Mouse (Mus musculus) forebrain, embryonic 15.5 days (tissue): ENCODE results near the gene Pde4d. TPM values are rescaled to one million over a fixed set of nuclear protein-coding genes. Genes with fewer than 3 reads are reported as not detected.

Experiments used
- ATAC-seq: fragments of 200-750 bp; cut with Nextera tagmentation; replicated peaks from 2 replicates; pipeline ENCODE4 v1.8.0; 2017; ENCODE audit warnings: mild to moderate bottlenecking, moderate TSS enrichment, moderate library complexity
- H3K27ac ChIP-seq: fragments of 300-500 bp; sonication (generic); replicated peaks from 2 replicates; pipeline ENCODE4 v1.5.1; 2015; ENCODE audit warnings: mild to moderate bottlenecking, inconsistent platforms
- H3K27me3 ChIP-seq: fragments of 300-500 bp; sonication (generic); 2 replicates; pipeline ENCODE4 v1.6.1; 2015; ENCODE audit warnings: inconsistent platforms
- H3K36me3 ChIP-seq: fragments of 300-500 bp; sonication (generic); 2 replicates; pipeline ENCODE4 v1.6.1; 2015; ENCODE audit warnings: mild to moderate bottlenecking, inconsistent platforms
- H3K4me1 ChIP-seq: fragments of 300-500 bp; sonication (generic); 2 replicates; pipeline ENCODE4 v1.6.1; 2015; ENCODE audit warnings: inconsistent platforms
- H3K4me2 ChIP-seq: fragments of 300-500 bp; sonication (generic); replicated peaks from 2 replicates; pipeline ENCODE4 v1.6.1; 2015; ENCODE audit warnings: mild to moderate bottlenecking, inconsistent platforms
- H3K4me3 ChIP-seq: fragments of 300-500 bp; sonication (generic); 2 replicates; pipeline ENCODE4 v1.5.1; 2015; ENCODE audit warnings: mild to moderate bottlenecking, inconsistent platforms
- H3K9ac ChIP-seq: fragments of 300-500 bp; sonication (generic); replicated peaks from 2 replicates; pipeline ENCODE4 v1.6.1; 2015; ENCODE audit warnings: mild to moderate bottlenecking, inconsistent platforms
- H3K9me3 ChIP-seq: fragments of 300-500 bp; sonication (generic); 2 replicates; pipeline ENCODE4 v1.6.1; 2016; ENCODE audit warnings: inconsistent platforms
- WGBS: fragments of 180-500 bp; shearing (Covaris S2); methylation state at CpG from one replicate; pipeline ENCODE4 v1.1.7; 2015; ENCODE audit warnings: mixed read lengths; 5-methylcytosine and 5-hydroxymethylcytosine counted together
- polyA plus RNA-seq: library from polyadenylated mRNA; unstranded; fragments of >200 nt; fragmentation: Nextera tagmentation; extraction: Ambion mirVana; gene quantifications from 2 replicates; pipeline ENCODE4 v1.2.1, GENCODE M21; 2015

Pde4d gene
- polyA plus RNA-seq, 1 experiment from 2014 or later, result 16.3 TPM

DNA sequence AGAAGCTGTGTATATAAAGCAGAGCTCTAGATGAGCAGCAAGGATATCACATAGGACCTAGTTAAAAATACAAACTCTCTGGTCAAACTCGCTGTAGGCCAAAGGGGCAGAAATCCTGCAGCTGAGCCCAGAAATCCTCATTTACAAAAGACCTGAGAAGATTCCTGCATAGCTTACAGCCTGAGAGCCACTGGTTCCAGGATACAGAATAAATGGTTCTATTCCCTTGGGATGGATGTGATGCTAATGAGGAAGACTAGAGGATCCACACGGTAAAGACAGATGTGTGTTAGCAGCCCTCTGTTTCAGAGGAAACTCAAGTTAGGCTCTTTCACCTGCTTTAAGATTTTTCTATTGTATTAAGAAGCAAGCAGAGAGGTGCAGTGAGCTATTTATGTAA, 1041.1 kb downstream of the Pde4d start:
- no peak overlapping the region for H3K4me3 ChIP-seq
- H3K27me3 ChIP-seq, result no peaks in the 10 kb centered on the region
- H3K9me3 ChIP-seq, result no peaks in the 10 kb centered on the region
- peaks cover 24% of the 10 kb centered on the region for H3K4me1 ChIP-seq
- H3K36me3 ChIP-seq, result no peaks in the 10 kb centered on the region
- no peak for ATAC-seq
- no peak overlapping the region for H3K9ac ChIP-seq
- H3K4me2 ChIP-seq, result no peak overlapping the region
- H3K27ac ChIP-seq, result no peak overlapping the region
- 45% methylated on average over 2 of the region's 2 CpGs for WGBS

DNA sequence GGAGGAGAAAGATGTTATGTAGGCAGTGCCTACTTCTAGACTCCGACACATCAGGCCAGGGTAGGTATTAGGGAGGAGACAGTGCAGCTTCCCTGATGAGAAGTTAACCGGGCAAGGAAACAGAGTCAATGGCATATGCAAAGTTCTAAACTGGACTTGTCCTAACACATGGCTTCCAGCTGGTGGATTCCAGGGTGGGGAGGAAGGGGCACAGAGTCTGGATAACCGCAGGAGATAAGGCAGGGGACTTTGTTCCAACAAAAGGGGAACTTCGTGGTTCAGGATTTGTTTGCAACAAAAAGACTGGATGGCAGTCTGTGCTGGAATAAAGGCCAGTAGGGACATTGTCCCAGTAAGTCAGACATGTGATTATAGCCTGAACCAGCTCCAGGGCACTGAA, 1042.1 kb downstream of the Pde4d start:
- no peaks in the 10 kb centered on the region for H3K27me3 ChIP-seq
- WGBS, result 51% methylated on average over 4 of the region's 4 CpGs

DNA sequence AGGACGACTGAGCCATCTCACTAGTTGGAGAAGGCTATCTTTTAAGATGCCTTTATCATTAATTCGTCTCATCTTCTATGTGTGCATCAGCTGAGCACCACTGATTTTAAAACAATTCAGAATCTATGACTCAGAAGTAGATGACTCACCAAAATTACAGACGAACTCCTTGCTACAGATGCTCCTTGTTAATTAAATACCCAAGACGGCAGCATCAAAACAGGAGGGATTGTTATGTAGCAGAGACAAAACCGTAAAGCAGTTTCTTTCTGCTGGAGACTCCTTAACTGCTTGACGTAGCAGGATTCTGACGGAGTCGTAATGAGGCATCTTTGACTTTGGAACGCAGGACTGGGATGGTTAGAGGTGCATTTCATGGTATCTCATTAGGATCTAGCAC, 1050.6 kb downstream of the Pde4d start:
- Histone ChIP-seq H3K36me3 (no peaks in the 10 kb centered on the region), H3K4me2 (no peak overlapping the region), H3K27me3 (no peaks in the 10 kb centered on the region), H3K4me1 (no peaks in the 10 kb centered on the region), H3K27ac (no peak overlapping the region), H3K4me3 (no peak overlapping the region), H3K9me3 (no peaks in the 10 kb centered on the region), H3K9ac (no peak overlapping the region)
- ATAC-seq, result no peak
- WGBS, result 78% methylated on average over 9 of the region's 9 CpGs

More for the DNA sequence above, 1042.1 kb downstream of the Pde4d start:
- Histone ChIP-seq H3K27ac (no peak overlapping the region), H3K9me3 (no peaks in the 10 kb centered on the region), H3K4me2 (no peak overlapping the region), H3K36me3 (no peaks in the 10 kb centered on the region), H3K9ac (no peak overlapping the region), H3K4me1 (peaks cover 22% of the 10 kb centered on the region), H3K4me3 (no peak overlapping the region)
- no peak for ATAC-seq

- Histone ChIP-seq H3K27ac (no peak overlapping the region), H3K4me3 (no peak overlapping the region), H3K4me1 (no peaks in the 10 kb centered on the region), H3K9ac (no peak overlapping the region), H3K9me3 (no peaks in the 10 kb centered on the region), H3K4me2 (no peak overlapping the region), H3K27me3 (no peaks in the 10 kb centered on the region), H3K36me3 (no peaks in the 10 kb centered on the region)
- no peak for ATAC-seq
- WGBS, result 92% methylated on average over 7 of the region's 7 CpGs
Observed at GRCm38 (mm10) chr13:109502796-109503195, 1053.0 kb downstream of the Pde4d start.

GRCm38 (mm10) chr13:109506754-109507153, 1057.0 kb downstream of the Pde4d start:
- H3K4me2 ChIP-seq, result no peak overlapping the region
- no peaks in the 10 kb centered on the region for H3K27me3 ChIP-seq
- ATAC-seq, result no peak
- 64% methylated on average over 7 of the region's 7 CpGs for WGBS
- no peak overlapping the region for H3K9ac ChIP-seq
- H3K36me3 ChIP-seq, result no peaks in the 10 kb centered on the region
- H3K4me3 ChIP-seq, result no peak overlapping the region
- no peaks in the 10 kb centered on the region for H3K4me1 ChIP-seq
- no peaks in the 10 kb centered on the region for H3K9me3 ChIP-seq
- H3K27ac ChIP-seq, result no peak overlapping the region

- ATAC-seq, result no peak
- 84% methylated on average over 4 of the region's 4 CpGs for WGBS
- H3K27me3 ChIP-seq, result no peaks in the 10 kb centered on the region
Observed at GRCm38 (mm10) chr13:109508472-109508871, 1058.7 kb downstream of the Pde4d start.

GRCm38 (mm10) chr13:109518194-109518593, 1068.4 kb downstream of the Pde4d start:
- Histone ChIP-seq H3K4me3 (no peak overlapping the region), H3K36me3 (no peaks in the 10 kb centered on the region), H3K4me2 (no peak overlapping the region), H3K27me3 (no peaks in the 10 kb centered on the region), H3K4me1 (peaks cover 6% of the 10 kb centered on the region; the same call in 1 of the 2 replicates), H3K9me3 (no peaks in the 10 kb centered on the region; the same call in 1 of the 2 replicates), H3K9ac (no peak overlapping the region), H3K27ac (no peak overlapping the region)
- WGBS, result 79% methylated on average over 1 of the region's 1 CpGs
- ATAC-seq, result no peak

More at GRCm38 (mm10) chr13:109508472-109508871, 1058.7 kb downstream of the Pde4d start:
- H3K4me1 ChIP-seq, result no peaks in the 10 kb centered on the region
- no peak overlapping the region for H3K4me2 ChIP-seq
- no peak overlapping the region for H3K4me3 ChIP-seq
- H3K9ac ChIP-seq, result no peak overlapping the region
- no peak overlapping the region for H3K27ac ChIP-seq
- H3K9me3 ChIP-seq, result no peaks in the 10 kb centered on the region
- H3K36me3 ChIP-seq, result no peaks in the 10 kb centered on the region

DNA sequence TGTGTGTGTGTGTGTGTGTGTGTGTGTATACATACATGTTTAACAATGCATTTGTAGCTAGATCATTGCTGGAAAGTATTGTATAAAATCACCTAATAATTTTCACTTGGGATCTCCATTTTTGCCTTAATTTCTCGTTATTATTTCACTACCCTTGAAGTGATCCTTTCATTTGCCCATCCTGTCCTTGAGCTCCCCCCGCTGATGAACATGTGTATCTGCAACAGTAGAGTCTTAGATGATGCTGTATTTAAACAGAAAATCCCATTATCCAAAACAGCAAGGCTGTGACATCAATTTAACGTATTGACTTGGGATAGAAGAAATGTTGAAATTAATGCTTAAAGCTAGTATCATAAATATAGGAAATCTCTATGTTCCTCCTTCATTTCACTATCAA, 1069.7 kb downstream of the Pde4d start:
- Histone ChIP-seq H3K27me3 (no peaks in the 10 kb centered on the region), H3K4me1 (peaks cover 6% of the 10 kb centered on the region; the same call in 1 of the 2 replicates), H3K4me2 (no peak overlapping the region), H3K9ac (no peak overlapping the region), H3K9me3 (no peaks in the 10 kb centered on the region; the same call in 1 of the 2 replicates), H3K27ac (peak overlapping the region; percentile 31; the same call in 1 of the 2 replicates), H3K36me3 (no peaks in the 10 kb centered on the region), H3K4me3 (no peak overlapping the region)
- ATAC-seq, result no peak
- 44% methylated on average over 3 of the region's 3 CpGs for WGBS

GRCm38 (mm10) chr13:109519966-109520646, 1070.4 kb downstream of the Pde4d start:
- Histone ChIP-seq H3K36me3 (no peaks in the 10 kb centered on the region), H3K9ac (no peak overlapping the region), H3K4me3 (no peak overlapping the region), H3K4me2 (no peak overlapping the region), H3K27ac (peak overlapping the region; percentile 31; the same call in 1 of the 2 replicates), H3K9me3 (no peaks in the 10 kb centered on the region; the same call in 1 of the 2 replicates), H3K27me3 (no peaks in the 10 kb centered on the region), H3K4me1 (peaks cover 6% of the 10 kb centered on the region; the same call in 1 of the 2 replicates)
- 76% methylated on average over 2 of the region's 2 CpGs for WGBS
- 0 out of 2 replicates have a peak, but pooled peaks have one; percentile 29 for ATAC-seq

GRCm38 (mm10) chr13:109533838-109534523, 1084.2 kb downstream of the Pde4d start:
- H3K27me3 ChIP-seq, result no peaks in the 10 kb centered on the region
- H3K9ac ChIP-seq, result no peak overlapping the region
- H3K4me3 ChIP-seq, result no peak overlapping the region
- no peak overlapping the region for H3K4me2 ChIP-seq
- peak overlapping the region; percentile 82 for H3K27ac ChIP-seq
- peaks cover 11% of the 10 kb centered on the region for H3K4me1 ChIP-seq
- ATAC-seq, result peak; percentile 84
- WGBS, result 29% methylated on average over 3 of the region's 3 CpGs
- no peaks in the 10 kb centered on the region for H3K36me3 ChIP-seq
- no peaks in the 10 kb centered on the region for H3K9me3 ChIP-seq

DNA sequence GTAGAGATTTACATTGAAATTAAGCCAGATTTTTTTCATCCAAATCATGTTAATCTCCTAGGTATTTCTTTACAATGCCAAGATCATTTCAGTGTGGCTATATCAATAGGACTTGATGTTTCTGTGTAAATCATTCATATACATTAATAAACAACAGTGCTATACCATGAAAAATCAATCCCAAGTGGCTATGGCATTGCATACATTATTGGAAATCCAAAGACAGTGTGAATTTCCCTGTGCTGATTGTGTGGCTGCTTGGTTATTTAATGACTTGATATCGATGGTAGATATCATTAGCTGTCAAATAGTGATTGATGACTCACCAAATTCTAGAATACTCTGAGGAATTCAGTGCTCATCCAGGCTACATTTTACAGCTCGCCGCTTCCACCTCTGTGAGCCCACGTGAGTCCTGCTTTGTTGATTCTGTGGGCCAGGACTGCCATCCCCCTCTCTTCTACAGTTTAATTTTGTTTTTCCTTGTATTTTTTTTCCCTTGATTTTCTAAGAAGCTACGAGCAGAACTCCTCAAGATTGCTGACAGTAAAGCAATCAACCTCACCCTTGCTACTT, 1085.0 kb downstream of the Pde4d start:
- ATAC-seq, result no peak

DNA sequence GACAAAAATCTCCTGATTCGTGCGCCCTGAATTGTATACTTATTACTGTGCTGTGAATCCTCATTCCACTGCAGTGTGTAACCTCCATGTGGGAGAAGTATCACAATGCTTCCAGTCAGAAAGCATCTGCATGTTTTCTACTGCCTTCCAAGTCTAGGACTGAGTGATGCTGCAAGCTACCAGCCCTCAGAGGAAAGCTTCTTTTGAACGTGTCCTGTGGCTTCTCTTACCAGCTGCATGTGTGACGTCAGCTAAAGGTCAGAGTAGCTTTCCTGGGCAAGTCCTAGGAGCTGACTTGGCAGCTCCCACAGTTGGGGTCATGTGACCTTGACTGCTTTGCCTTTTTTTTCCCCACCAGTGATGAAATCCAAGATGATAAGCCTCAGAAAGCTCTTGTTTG, 1086.9 kb downstream of the Pde4d start:
- Histone ChIP-seq H3K4me2 (no peak overlapping the region), H3K9me3 (no peaks in the 10 kb centered on the region), H3K9ac (no peak overlapping the region), H3K4me1 (peaks cover 14% of the 10 kb centered on the region), H3K27ac (no peak overlapping the region), H3K36me3 (no peaks in the 10 kb centered on the region), H3K4me3 (no peak overlapping the region), H3K27me3 (no peaks in the 10 kb centered on the region)
- no peak for ATAC-seq
- 69% methylated on average over 4 of the region's 4 CpGs for WGBS

More for the DNA sequence above, 1085.0 kb downstream of the Pde4d start:
- Histone ChIP-seq H3K27ac (peak overlapping the region; percentile 82), H3K4me3 (no peak overlapping the region), H3K9me3 (no peaks in the 10 kb centered on the region), H3K36me3 (no peaks in the 10 kb centered on the region), H3K27me3 (no peaks in the 10 kb centered on the region), H3K9ac (no peak overlapping the region), H3K4me1 (peaks cover 11% of the 10 kb centered on the region), H3K4me2 (no peak overlapping the region)
- WGBS, result 81% methylated on average over 5 of the region's 5 CpGs
